Mouse (Mus musculus): ENCODE results near the gene Gzmm. TPM values are rescaled to one million over a fixed set of nuclear protein-coding genes. Genes with fewer than 3 reads are reported as not detected.

Gene Gzmm
- polyA plus RNA-seq, 1 experiment from 2014 or later: 0.62 TPM

- H3K27ac ChIP-seq (ENCODE audit: low read length): no peak overlapping the region
- no peak overlapping the region for H3K4me2 ChIP-seq (ENCODE audit: low read depth, low read length)
- WGBS: 78% methylated on average over 8 of the region's 8 CpGs
- ATAC-seq (ENCODE audit: low read depth): no peak
- H3K4me3 ChIP-seq (ENCODE audit: low read length): no peak overlapping the region
- peaks cover 4% of the 10 kb centered on the region for H3K4me1 ChIP-seq (replicated peaks; ENCODE audit: control insufficient read depth, insufficient read depth, low read length)
- no peaks in the 10 kb centered on the region for H3K9me3 ChIP-seq (ENCODE audit: control insufficient read depth, low read length)
- no peak overlapping the region for H3K9ac ChIP-seq (ENCODE audit: low read length)
- no peaks in the 10 kb centered on the region for H3K36me3 ChIP-seq (ENCODE audit: control insufficient read depth, insufficient read depth, low read length)
- H3K27me3 ChIP-seq (ENCODE audit: control insufficient read depth, insufficient read depth, low read depth, low read length): no peaks in the 10 kb centered on the region
Observed at GRCm38 (mm10) chr10:79665051-79665450, 23.8 kb upstream of the Gzmm start.

GRCm38 (mm10) chr10:79666493-79666892 lies 22.3 kb upstream of the Gzmm start:
- WGBS: 66% methylated on average over 9 of the region's 9 CpGs
- Histone ChIP-seq H3K27me3 (ENCODE audit: control insufficient read depth, insufficient read depth, low read depth, low read length) (no peaks in the 10 kb centered on the region), H3K27ac (ENCODE audit: low read length) (no peak overlapping the region), H3K4me2 (ENCODE audit: low read depth, low read length) (no peak overlapping the region), H3K4me3 (ENCODE audit: low read length) (no peak overlapping the region), H3K4me1 (replicated peaks; ENCODE audit: control insufficient read depth, insufficient read depth, low read length) (peaks cover 13% of the 10 kb centered on the region), H3K9ac (ENCODE audit: low read length) (no peak overlapping the region), H3K36me3 (ENCODE audit: control insufficient read depth, insufficient read depth, low read length) (no peaks in the 10 kb centered on the region), H3K9me3 (ENCODE audit: control insufficient read depth, low read length) (no peaks in the 10 kb centered on the region)
- ATAC-seq (ENCODE audit: low read depth): no peak

GRCm38 (mm10) chr10:79668076-79668475 lies 20.7 kb upstream of the Gzmm start:
- no peak overlapping the region for H3K4me3 ChIP-seq (ENCODE audit: low read length)
- H3K4me2 ChIP-seq (ENCODE audit: low read depth, low read length): no peak overlapping the region
- H3K36me3 ChIP-seq (ENCODE audit: control insufficient read depth, insufficient read depth, low read length): no peaks in the 10 kb centered on the region
- no peak for ATAC-seq (ENCODE audit: low read depth)
- H3K27me3 ChIP-seq (ENCODE audit: control insufficient read depth, insufficient read depth, low read depth, low read length): no peaks in the 10 kb centered on the region
- H3K9me3 ChIP-seq (ENCODE audit: control insufficient read depth, low read length): no peaks in the 10 kb centered on the region
- H3K4me1 ChIP-seq (replicated peaks; ENCODE audit: control insufficient read depth, insufficient read depth, low read length): peaks cover 13% of the 10 kb centered on the region
- H3K27ac ChIP-seq (ENCODE audit: low read length): no peak overlapping the region
- H3K9ac ChIP-seq (ENCODE audit: low read length): no peak overlapping the region
- 78% methylated on average over 5 of the region's 5 CpGs for WGBS

GRCm38 (mm10) chr10:79668771-79669575 lies 19.8 kb upstream of the Gzmm start, which contains the start of gene Tpgs1:
Tpgs1 (plus strand) TSS chr10:79669369.
- under 1% methylated on average over 45 of the region's 45 CpGs for WGBS
- Histone ChIP-seq H3K4me1 (replicated peaks; ENCODE audit: control insufficient read depth, insufficient read depth, low read length) (peaks cover 13% of the 10 kb centered on the region), H3K27me3 (ENCODE audit: control insufficient read depth, insufficient read depth, low read depth, low read length) (no peaks in the 10 kb centered on the region), H3K4me2 (ENCODE audit: low read depth, low read length) (peak within 1 kb of the TSS; percentile 88), H3K27ac (ENCODE audit: low read length) (peak within 1 kb of the TSS; percentile 72), H3K36me3 (ENCODE audit: control insufficient read depth, insufficient read depth, low read length) (no peaks in the 10 kb centered on the region), H3K9ac (ENCODE audit: low read length) (peak within 1 kb of the TSS; percentile 79), H3K4me3 (ENCODE audit: low read length) (peak within 1 kb of the TSS; percentile 69), H3K9me3 (ENCODE audit: control insufficient read depth, low read length) (no peaks in the 10 kb centered on the region)
- peak; percentile 84 for ATAC-seq (ENCODE audit: low read depth)

- Histone ChIP-seq H3K9ac (ENCODE audit: low read length) (peak overlapping the region; percentile 79), H3K4me2 (ENCODE audit: low read depth, low read length) (peak overlapping the region; percentile 88), H3K36me3 (ENCODE audit: control insufficient read depth, insufficient read depth, low read length) (no peaks in the 10 kb centered on the region), H3K9me3 (ENCODE audit: control insufficient read depth, low read length) (no peaks in the 10 kb centered on the region), H3K4me1 (replicated peaks; ENCODE audit: control insufficient read depth, insufficient read depth, low read length) (peaks cover 11% of the 10 kb centered on the region), H3K27me3 (ENCODE audit: control insufficient read depth, insufficient read depth, low read depth, low read length) (no peaks in the 10 kb centered on the region), H3K27ac (ENCODE audit: low read length) (peak overlapping the region; percentile 72), H3K4me3 (ENCODE audit: low read length) (peak overlapping the region; percentile 69)
- ATAC-seq (ENCODE audit: low read depth): peak; percentile 56
- WGBS: 1% methylated on average over 47 of the region's 47 CpGs
Observed at GRCm38 (mm10) chr10:79669576-79670057, 19.2 kb upstream of the Gzmm start.

- no peaks in the 10 kb centered on the region for H3K27me3 ChIP-seq (ENCODE audit: control insufficient read depth, insufficient read depth, low read depth, low read length)
- peak; percentile 8; the same call in 1 of the 2 replicates for ATAC-seq (ENCODE audit: low read depth)
- peak overlapping the region; percentile 88 for H3K4me2 ChIP-seq (ENCODE audit: low read depth, low read length)
- H3K4me3 ChIP-seq (ENCODE audit: low read length): peak overlapping the region; percentile 69
- no peaks in the 10 kb centered on the region for H3K9me3 ChIP-seq (ENCODE audit: control insufficient read depth, low read length)
- no peak overlapping the region for H3K27ac ChIP-seq (ENCODE audit: low read length)
- no peaks in the 10 kb centered on the region for H3K36me3 ChIP-seq (ENCODE audit: control insufficient read depth, insufficient read depth, low read length)
- 31% methylated on average over 15 of the region's 15 CpGs for WGBS
- peaks cover 11% of the 10 kb centered on the region for H3K4me1 ChIP-seq (replicated peaks; ENCODE audit: control insufficient read depth, insufficient read depth, low read length)
- peak overlapping the region; percentile 79 for H3K9ac ChIP-seq (ENCODE audit: low read length)
Observed at GRCm38 (mm10) chr10:79670071-79670888, 18.5 kb upstream of the Gzmm start.

GRCm38 (mm10) chr10:79671396-79672087 lies 17.3 kb upstream of the Gzmm start:
- H3K27ac ChIP-seq (ENCODE audit: low read length): no peak overlapping the region
- no peak for ATAC-seq (ENCODE audit: low read depth)
- H3K36me3 ChIP-seq (ENCODE audit: control insufficient read depth, insufficient read depth, low read length): no peaks in the 10 kb centered on the region
- H3K9me3 ChIP-seq (ENCODE audit: control insufficient read depth, low read length): no peaks in the 10 kb centered on the region
- no peak overlapping the region for H3K4me3 ChIP-seq (ENCODE audit: low read length)
- peaks cover 11% of the 10 kb centered on the region for H3K4me1 ChIP-seq (replicated peaks; ENCODE audit: control insufficient read depth, insufficient read depth, low read length)
- WGBS: 49% methylated on average over 6 of the region's 6 CpGs
- no peaks in the 10 kb centered on the region for H3K27me3 ChIP-seq (ENCODE audit: control insufficient read depth, insufficient read depth, low read depth, low read length)
- H3K4me2 ChIP-seq (ENCODE audit: low read depth, low read length): no peak overlapping the region
- H3K9ac ChIP-seq (ENCODE audit: low read length): 0 out of 2 replicates have a peak overlapping the region, but pooled peaks have one; percentile 9

- Histone ChIP-seq H3K27ac (ENCODE audit: low read length) (no peak overlapping the region), H3K4me2 (ENCODE audit: low read depth, low read length) (no peak overlapping the region), H3K36me3 (ENCODE audit: control insufficient read depth, insufficient read depth, low read length) (no peaks in the 10 kb centered on the region), H3K4me3 (ENCODE audit: low read length) (no peak overlapping the region), H3K9ac (ENCODE audit: low read length) (no peak overlapping the region), H3K4me1 (replicated peaks; ENCODE audit: control insufficient read depth, insufficient read depth, low read length) (peaks cover 11% of the 10 kb centered on the region), H3K9me3 (ENCODE audit: control insufficient read depth, low read length) (no peaks in the 10 kb centered on the region), H3K27me3 (ENCODE audit: control insufficient read depth, insufficient read depth, low read depth, low read length) (no peaks in the 10 kb centered on the region)
- ATAC-seq (ENCODE audit: low read depth): no peak
- 51% methylated on average over 3 of the region's 3 CpGs for WGBS
Observed at GRCm38 (mm10) chr10:79672088-79672455, 16.7 kb upstream of the Gzmm start.
